Mouse (Mus musculus) retina, embryonic 14.5 days (tissue): Measurements from ENCODE around the gene Prss8.
"Not testable (repeated sequence)": the region's sequence is repeated elsewhere in the genome, so short reads cannot be mapped to it uniquely, and the experiment has no call there.

Experiments
- DNase-seq: peaks from one replicate; pipeline ENCODE4 v3.0.0-alpha.2; 2015; ENCODE audit warnings: low spot score

Prss8 gene

DNA sequence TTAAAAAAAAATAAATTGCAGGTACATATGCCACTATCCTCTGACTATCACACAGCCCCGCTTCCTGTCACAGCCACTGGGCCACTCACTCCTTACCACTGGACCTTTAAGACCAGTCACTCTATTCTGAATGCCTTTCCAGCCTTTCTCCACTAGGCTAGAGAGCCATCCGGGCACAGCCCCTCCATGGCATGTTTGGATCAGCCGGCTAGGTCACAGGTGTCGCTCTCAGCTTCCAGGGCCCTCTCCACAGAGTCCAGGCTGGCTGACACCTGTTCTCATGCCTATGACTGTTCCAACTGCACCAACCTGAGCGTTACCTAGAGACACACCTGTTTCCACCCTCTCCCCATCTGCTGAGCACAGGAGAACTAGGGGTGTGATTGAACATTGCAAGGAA lies 1.3 kb downstream of the Prss8 start:
- no peak for DNase-seq

- no peak for DNase-seq
Measured at GRCm38 (mm10) chr7:127927726-127928125, 2.2 kb downstream of the Prss8 start.

GRCm38 (mm10) chr7:127926846-127927245 lies 3.1 kb downstream of the Prss8 start:
- no peak for DNase-seq

DNA sequence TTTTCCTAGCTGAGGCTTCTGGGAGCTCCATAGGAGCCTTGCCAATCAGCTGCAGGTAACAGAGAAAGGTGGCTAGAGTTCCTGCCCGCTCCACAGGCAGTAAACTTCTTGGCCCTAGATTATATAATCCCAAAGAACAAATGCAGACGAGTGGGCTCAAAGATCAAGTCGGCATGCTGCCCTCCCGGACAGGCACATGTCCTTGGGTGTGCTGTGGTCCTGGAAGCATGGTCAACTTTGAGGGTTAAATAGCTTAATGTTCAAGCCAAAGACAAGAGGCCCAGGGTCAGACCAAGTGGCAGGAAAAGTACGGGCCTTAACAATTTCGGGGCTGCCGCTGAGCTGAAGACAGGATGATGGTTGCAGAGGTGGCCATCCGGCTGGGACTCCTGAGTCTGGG lies 3.8 kb downstream of the Prss8 start:
- DNase-seq, result no peak

DNA sequence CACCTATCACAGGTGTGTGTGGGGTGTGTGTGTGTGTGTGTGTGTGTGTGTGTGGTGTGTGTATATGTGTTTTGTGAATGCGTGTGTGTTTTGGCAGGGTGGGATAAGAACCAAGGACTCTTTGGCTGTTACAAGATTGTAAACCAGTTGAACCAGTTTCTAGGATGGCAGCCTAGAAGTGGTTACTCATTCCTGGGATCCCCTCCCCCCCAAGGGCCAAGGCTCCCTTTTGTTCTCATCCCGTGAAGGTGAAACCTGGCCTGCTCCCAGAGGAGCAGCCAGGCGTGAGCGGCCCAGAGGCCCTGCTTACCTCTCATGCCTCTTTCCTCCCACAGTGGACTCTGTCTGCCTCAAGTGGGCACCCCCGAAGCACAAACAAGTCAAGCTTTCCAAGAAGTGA lies 4.7 kb downstream of the Prss8 start:
- no peak for DNase-seq

DNA sequence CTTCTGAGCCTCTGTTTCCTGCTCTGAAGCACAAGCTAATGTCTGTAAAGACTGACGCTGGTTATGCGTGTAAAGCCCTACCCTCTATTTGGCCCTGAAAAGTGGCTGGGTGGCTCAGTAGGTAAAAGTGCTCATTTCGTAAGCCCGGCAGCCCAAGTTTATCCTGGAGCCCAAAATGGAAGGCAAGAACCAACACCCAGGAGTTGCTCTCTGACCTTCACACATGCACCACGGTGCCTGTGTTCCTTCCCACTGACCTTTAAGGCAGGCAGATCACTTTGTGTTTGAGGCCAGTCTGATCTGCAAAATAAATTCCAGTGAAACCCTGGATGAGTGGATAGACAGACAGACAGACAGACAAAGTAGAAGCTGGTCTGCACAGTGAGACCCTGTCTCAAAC lies 6.2 kb downstream of the Prss8 start:
- DNase-seq, result no peak

DNA sequence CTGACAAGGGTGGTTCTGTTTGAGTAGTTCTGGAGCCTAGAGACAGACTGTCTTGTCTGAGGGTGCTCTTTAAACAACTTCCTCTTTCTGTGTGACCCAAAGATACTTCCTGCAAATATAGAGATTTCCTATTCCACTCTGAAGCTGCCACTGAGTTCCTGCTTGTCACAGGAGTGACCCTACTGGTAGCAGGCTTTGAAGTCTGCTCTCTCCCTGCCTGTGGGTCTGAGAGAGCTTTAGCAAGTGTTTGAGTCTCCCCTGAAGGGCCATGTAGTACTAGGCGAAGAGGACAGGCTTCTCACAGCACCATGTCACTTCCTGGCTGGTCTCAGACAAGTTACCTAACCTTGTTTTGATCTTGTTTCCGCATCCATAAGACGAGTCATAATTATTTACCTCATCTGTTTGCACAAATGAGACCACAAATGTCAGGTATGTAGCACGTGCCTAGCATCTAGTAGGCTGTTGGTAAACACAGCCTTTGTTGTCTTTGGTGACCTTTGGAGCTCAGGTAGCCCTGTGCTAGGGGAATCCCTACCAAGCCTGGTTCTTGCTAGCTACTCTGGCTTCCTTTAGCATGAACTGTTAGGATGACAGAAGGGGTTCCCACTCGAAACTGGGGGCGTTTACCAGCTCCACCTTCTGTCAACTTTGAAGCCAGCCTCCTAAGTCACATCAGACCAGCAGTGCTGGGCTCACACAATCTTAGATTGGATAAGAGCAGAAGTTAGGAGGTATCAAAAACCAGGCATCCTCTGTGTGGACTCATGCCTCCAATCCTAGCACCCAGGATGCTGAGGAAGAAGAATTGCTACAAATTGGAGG lies 7.2 kb downstream of the Prss8 start:
- DNase-seq, result no peak

GRCm38 (mm10) chr7:127921516-127921915 lies 8.4 kb downstream of the Prss8 start:
- DNase-seq, result peak; percentile 51

- peak; percentile 53 for DNase-seq
Measured at GRCm38 (mm10) chr7:127919290-127919689, 10.6 kb downstream of the Prss8 start.

GRCm38 (mm10) chr7:127918203-127918602 lies 11.7 kb downstream of the Prss8 start:
- peak; percentile 47 for DNase-seq

GRCm38 (mm10) chr7:127915293-127915692 lies 14.6 kb downstream of the Prss8 start:
- DNase-seq, result no peak

GRCm38 (mm10) chr7:127912938-127913337 lies 17.0 kb downstream of the Prss8 start:
- DNase-seq, result no peak

GRCm38 (mm10) chr7:127912190-127912871 lies 17.6 kb downstream of the Prss8 start, which contains the start of gene Kat8:
Kat8 (plus strand) TSS chr7:127912516.
- peak; percentile 91 for DNase-seq

- no peak for DNase-seq
Measured at GRCm38 (mm10) chr7:127908656-127909055, 21.2 kb downstream of the Prss8 start.

- no peak for DNase-seq
Measured at GRCm38 (mm10) chr7:127907939-127908338, 22.0 kb downstream of the Prss8 start.

- peak; percentile 84 for DNase-seq
Measured at GRCm38 (mm10) chr7:127903971-127904796, 25.7 kb downstream of the Prss8 start, which contains the start of gene Bckdk. Bckdk (plus strand) TSS chr7:127904082.

GRCm38 (mm10) chr7:127901772-127902171 lies 28.1 kb downstream of the Prss8 start:
- no peak for DNase-seq

GRCm38 (mm10) chr7:127899997-127900396 lies 29.9 kb downstream of the Prss8 start:
- DNase-seq, result no peak

DNA sequence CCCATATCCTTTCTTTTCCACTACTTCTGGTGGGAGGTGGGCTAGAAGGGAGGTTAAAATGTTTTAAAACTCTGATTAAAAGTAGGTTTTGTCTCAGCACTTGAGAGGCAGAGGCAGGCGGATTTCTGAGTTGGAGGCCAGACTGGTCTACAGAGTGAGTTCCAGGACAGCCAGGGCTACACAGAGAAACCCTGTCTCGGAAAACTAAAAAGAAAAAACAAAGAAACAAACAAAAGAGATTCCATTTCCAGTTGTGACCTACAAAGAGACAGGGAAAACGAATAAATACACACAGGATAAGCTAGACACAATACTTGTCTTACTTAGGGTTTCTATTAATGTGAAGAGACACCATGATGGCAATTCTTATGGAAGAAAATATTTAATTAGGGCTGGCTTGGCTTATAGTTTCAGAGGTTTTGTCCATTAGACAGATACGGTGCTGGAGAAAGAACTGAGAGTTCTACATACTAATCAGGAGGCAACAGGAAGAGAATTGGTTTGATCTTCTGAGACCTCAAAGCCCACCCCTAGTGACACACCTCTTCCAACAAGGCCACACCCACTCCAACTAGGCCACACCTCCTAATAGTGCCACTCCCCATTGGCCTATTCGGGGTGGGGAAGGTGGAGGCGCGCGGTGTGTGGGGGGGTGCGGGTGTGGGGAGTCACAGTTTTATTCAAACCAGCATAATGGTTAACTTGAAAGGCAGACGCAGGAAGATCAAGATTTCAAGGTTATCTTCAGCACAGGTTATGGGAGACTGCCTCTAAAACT lies 31.5 kb downstream of the Prss8 start:
- no peak for DNase-seq

DNA sequence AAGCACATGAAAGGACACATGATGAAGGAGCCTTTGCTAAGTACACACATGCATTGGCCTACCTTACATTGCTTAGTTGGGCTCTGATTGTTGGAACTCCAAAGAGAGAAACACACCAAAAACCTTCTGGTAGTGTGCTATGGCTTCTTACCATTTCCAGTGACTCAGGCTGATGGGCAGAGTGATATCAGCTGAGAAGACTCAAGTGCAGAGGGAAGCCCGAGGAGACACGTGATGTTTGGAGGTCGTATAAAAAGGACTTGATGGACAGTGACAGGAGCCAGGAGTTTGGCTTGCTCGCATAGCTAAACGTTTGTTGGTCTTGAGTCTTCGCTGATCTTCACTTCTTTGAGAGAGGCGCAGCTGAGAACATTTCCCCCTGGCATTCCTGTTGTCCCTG lies 32.4 kb downstream of the Prss8 start:
- DNase-seq, result no peak

DNA sequence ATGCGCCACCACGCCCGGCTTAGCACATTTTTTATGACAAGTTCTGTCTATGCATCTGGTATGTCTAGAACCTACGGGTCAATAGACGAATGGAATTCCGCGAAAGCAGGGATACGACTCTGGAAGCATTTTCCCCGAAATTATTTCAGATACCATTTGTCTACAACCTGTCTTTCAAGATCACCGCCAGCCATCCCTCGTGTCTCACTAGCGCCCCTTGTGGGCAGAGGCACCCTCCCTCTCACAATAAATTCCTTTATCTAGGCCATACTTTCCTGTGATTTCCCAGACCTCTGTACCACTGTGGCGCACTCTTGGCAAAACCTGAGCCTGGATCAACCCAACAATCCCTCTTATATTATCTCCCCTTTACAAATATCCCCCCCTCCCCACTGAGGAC lies 33.5 kb downstream of the Prss8 start:
- DNase-seq, result peak; percentile 69

DNA sequence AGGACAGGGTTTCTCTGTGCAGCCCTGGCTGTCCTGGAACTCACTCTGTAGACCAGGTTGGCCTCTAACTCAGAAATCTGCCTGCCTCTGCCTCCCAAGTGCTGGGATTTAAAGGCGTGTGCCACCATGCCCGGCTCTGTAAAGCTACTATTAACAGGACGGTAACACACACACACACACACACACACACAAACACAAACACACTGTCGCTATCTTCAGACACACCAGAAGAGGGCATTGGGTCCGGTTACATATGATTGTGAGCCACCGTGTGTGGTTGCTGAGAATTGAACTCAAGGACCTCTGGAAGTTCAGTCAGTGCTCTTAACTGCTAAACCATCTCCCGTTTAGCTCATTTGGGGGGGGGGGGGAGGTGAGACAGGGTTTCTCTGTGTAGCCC lies 34.0 kb downstream of the Prss8 start:
- not testable (repeated sequence) for DNase-seq
